Mouse (Mus musculus) right cerebral cortex, adult 18-20 months (tissue): ENCODE results near the gene Spag9.
"Not testable (repeated sequence)": the region's sequence is repeated elsewhere in the genome, so short reads cannot be mapped to it uniquely, and the experiment has no call there.

Source experiments
- DNase-seq: peaks from one replicate; pipeline ENCODE4 v3.0.0; 2022; ENCODE audit warnings: mixed read lengths

Spag9 gene

GRCm38 (mm10) chr11:93987026-93987425 lies 8.9 kb upstream of the Spag9 start:
- DNase-seq: no peak

GRCm38 (mm10) chr11:93987625-93988327 lies 8.1 kb upstream of the Spag9 start:
- DNase-seq: no peak

DNA sequence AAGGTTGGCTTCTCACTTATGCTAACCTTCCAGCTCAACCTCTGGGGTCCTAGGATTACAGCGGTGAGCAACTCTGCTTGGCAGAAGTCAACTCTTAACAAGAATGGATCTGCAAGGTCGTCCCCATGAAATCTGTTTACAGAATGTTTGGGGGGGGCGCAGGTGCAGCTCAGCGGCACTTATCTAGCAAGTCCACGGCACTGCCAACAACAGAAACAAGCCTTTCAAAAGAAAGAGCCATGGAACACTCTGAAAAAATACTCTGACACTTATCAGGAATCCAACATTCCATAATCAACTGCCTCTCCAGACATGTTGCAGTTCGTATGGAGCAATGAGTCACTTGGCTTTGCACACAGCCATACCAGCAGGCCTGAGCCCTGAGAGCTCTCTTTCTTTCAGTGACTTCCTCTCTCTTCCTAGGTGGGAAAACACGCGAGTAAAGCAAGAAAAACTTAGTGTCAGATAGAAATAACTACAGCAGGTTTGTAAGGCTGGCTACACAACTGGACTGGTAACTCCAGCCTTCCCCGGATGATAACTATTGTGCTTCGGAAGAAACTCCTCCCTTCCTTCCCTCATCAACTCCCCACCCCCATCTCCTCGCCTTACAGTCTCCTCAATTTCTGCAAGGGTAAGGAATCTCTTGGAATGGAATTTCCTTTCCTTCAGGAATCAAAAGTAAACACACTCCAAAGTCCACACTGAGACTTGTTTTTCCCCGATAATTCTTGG lies 7.4 kb upstream of the Spag9 start:
- no peak for DNase-seq

- no peak for DNase-seq
Measured at GRCm38 (mm10) chr11:93994531-93994930, 1.4 kb upstream of the Spag9 start.

DNA sequence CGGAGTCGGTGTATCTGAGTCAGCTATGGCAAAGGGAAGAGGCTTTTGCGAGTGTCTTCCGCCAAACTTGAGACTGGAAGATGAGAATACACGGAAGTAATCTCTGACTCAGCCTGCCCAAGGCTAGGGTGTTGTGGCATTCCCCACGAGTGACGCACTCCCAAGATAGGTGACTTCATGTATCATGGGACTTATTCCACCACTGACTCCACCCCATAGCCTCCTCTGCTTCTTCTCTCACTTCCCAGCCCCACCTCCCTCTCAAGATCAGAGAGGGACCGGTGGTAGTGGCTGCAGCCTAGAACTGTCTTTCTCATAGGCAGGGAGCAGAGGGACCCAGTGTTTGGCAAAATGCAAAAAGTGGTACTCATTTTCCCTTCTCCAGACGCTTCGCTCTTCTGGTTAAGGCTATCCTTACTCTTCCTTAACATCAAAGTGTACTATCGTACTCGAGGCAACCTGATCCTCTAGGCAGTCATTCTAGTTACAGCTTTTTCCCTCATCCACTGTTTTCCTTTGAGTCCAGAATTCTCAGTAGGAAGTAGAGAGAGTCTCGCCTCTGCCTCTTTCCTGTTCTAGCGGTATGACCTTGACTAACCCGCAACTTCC lies 676 bp upstream of the Spag9 start:
- peak; percentile 91 for DNase-seq

- DNase-seq: peak; percentile 52
Measured at GRCm38 (mm10) chr11:93996306-93997140, 632 bp downstream of the Spag9 start.

DNA sequence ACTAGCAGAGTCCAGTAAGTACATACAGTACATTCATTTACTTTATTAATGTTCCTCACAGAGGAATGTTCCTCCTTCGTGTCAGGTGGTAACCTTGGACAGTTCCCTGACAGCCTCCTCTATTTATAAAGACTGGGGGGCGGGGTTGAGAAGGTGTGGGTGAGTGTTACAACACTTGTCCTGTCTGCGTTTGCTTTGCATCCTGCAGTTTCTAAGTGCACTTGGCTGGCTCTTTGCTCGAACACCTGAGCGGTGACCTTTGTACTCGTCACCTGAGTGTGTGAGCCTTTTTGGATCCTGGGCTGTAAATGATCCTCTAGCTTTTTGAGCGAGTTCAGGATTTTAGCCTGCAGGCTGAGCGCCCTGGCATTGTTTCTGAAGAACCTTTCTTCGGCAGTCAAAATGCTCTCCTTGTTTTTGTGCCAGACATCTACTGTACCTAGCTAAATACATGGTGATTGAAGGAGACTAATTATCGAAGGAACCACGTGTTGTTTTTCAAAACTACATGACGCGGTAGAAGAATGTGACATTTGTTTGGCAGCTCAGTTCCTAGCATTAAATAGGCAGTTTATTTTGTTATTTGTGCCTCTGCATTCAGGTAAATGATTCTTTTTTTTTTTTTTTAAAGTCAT lies 1.4 kb downstream of the Spag9 start:
- DNase-seq: peak; percentile 15

GRCm38 (mm10) chr11:93999276-93999675 lies 3.4 kb downstream of the Spag9 start:
- no peak for DNase-seq

- DNase-seq: no peak
Measured at GRCm38 (mm10) chr11:94003346-94003745, 7.5 kb downstream of the Spag9 start.

DNA sequence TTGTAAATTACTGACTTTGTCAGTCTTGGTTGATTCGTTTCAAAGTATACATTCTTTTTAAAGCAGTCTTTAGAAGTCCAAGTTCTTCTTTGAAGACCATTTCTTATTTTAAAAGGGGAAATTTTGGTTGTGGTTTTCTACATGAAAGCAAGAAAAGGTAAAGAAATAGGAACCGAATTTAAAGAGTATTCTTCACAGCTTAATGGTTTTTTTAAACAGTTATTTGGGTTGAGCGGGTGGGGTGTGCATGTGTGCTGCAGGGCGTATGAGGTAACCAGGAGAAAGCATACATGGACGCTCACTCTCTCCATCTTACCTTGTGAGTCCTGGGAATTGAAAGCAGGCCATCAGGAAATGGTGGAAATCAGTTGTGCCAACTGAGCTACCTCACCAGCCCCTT lies 23.2 kb downstream of the Spag9 start:
- no peak for DNase-seq

DNA sequence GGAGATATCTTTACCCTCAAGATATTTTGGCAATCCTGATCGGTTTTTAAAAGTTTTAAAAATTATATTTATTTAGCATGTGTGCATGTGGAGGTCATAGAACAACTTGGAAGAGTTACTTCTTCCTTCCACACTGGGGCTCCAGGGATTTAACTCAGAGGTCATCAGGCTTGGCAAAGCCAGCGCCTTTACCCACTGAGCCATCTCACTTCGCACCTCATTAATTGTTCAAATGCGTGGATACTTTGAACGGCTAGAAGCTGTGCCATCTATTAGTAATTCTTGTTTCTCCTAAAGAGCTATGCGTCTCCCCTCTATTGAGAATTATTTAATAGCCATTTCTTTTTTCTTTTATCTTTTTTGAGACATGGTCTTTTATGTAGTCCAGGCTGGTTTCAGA lies 24.5 kb downstream of the Spag9 start:
- DNase-seq: no peak

DNA sequence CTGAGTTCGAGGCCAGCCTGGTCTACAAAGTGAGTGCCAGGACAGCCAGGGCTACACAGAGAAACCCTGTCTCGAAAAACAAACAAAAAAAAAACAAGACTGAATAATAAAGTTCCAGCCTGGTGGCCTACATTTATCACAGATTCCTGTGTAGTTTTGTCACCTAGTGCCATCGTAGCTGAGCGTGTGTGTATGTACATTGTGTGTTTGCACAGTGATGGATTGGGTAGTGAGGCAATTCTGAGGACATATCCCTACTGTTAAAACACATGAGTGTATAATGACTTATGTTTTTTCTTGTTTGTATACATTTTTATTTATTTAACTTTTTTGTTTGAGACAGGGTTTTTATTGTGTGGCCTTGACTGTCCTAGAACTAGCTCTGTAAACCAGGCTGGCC lies 30.4 kb downstream of the Spag9 start:
- DNase-seq: no peak

DNA sequence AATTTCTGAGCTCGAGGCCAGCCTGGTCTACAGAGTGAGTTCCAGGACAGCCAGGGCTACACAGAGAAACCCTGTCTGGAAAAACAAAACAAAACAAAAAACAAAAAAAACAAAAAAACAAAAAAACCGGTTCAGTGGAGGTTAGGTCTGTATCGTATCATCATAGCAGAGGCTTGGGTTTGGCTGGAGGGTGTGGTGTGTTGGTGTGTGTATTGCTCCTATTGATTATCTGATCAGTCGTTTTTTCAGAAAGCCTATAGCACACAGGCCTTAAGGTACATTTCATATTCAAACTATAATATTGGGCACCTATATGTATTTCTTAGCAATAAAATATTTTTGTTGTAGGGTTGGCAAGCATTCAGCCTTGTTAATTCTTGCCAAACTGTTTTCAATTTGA lies 36.2 kb downstream of the Spag9 start:
- no peak for DNase-seq

GRCm38 (mm10) chr11:94032971-94033370 lies 37.1 kb downstream of the Spag9 start:
- no peak for DNase-seq

GRCm38 (mm10) chr11:94035974-94036373 lies 40.1 kb downstream of the Spag9 start:
- DNase-seq: peak; percentile 20

- DNase-seq: no peak
Measured at GRCm38 (mm10) chr11:94041475-94041874, 45.6 kb downstream of the Spag9 start.

DNA sequence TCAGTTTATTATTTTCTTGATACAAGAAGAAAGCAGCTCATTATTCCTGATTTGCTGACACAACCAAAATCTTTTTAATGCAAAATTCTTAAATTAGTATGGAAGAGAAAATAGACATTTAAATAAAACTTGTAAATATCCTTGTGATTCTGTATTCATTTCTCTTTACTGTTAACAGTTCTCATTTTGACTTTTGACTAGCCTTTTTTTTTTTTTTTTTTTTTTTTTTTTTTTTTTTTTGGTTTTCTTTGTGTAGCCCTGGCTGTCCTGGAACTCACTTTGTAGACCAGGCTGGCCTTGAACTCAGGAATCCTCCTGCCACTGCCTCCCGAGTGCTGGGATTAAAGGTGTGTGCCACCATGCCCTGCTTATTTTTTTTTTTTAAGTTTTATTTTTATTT lies 46.4 kb downstream of the Spag9 start:
- not testable (repeated sequence) for DNase-seq

- DNase-seq: peak; percentile 96
Measured at GRCm38 (mm10) chr11:94043998-94044985, 48.4 kb downstream of the Spag9 start.

- peak; percentile 25 for DNase-seq
Measured at GRCm38 (mm10) chr11:94045016-94045415, 49.1 kb downstream of the Spag9 start.

GRCm38 (mm10) chr11:94047288-94047687 lies 51.4 kb downstream of the Spag9 start:
- DNase-seq: no peak

DNA sequence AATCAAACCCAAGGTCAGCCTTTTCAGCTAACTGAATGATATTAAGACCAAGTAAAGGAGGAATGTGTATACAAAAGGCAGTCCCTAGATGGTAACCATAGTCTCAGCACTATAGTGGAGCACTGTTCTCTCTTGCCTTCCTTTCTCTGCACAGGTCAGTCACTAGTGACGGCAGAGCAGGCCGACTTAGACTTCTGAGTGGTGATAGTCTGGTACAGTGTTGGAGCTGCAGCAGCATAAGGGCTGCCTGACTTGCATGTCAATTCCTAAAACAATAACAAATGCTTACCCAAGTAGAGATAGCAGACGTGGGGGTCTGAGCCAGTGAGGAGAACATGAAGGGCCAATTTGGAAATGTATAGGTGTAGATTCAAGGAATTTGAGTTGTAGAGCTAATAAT lies 58.3 kb downstream of the Spag9 start:
- DNase-seq: no peak
